ENCODE assay signal across 7 mouse cellular contexts in genomic region chr16:74412471-74413291, GRCm38 (mm10). TPM values are rescaled to one million over a fixed set of nuclear protein-coding genes. Genes with fewer than 3 reads are reported as not detected.
A peak's percentile ranks its signal among the peaks of the same experiment; 100 is the strongest.
DNase-seq lines count a peak whose midpoint lies in the region; ATAC-seq lines count a peak whose summit lies in the region.

No protein-coding gene starts in this region.

- under 1% methylated on average over 20 of the region's 20 CpGs for WGBS in embryonic facial prominence, embryonic 12.5 days
- under 1% methylated on average over 20 of the region's 20 CpGs for WGBS in heart, embryonic 13.5 days
- under 1% methylated on average over 20 of the region's 20 CpGs for WGBS in kidney, embryonic 16.5 days
- WGBS in limb, embryonic 15.5 days = under 1% methylated on average over 20 of the region's 20 CpGs
- under 1% methylated on average over 20 of the region's 20 CpGs for WGBS in neural tube, embryonic 11.5 days

- 0 out of 2 replicates have a peak, but pooled peaks have one; percentile 22 for ATAC-seq in embryonic facial prominence, embryonic 12.5 days (ENCODE audit: insufficient number of reproducible peaks, insufficient read depth, low FRiP score, low TSS enrichment)
- ATAC-seq in heart, embryonic 13.5 days (ENCODE audit: extremely low read depth, insufficient number of reproducible peaks, low FRiP score, low TSS enrichment) = no peak
- peak; percentile 36 for ATAC-seq in kidney, embryonic 16.5 days (ENCODE audit: low FRiP score, low TSS enrichment)
- ATAC-seq in limb, embryonic 15.5 days (ENCODE audit: insufficient number of reproducible peaks, low FRiP score, low TSS enrichment, low read depth) = 0 out of 2 replicates have a peak, but pooled peaks have one; percentile 40
- peak; percentile 17; the same call in 1 of the 2 replicates for ATAC-seq in neural tube, embryonic 11.5 days (ENCODE audit: insufficient read depth, low FRiP score, low TSS enrichment)

- no peaks in the 10 kb centered on the region for H3K27me3 ChIP-seq in embryonic facial prominence, embryonic 12.5 days
- peaks cover 10% of the 10 kb centered on the region; the same call in 1 of the 2 replicates for H3K27me3 ChIP-seq in heart, embryonic 13.5 days (replicated peaks)
- H3K27me3 ChIP-seq in kidney, embryonic 16.5 days (ENCODE audit: insufficient read depth, low read length) = no peaks in the 10 kb centered on the region
- H3K27me3 ChIP-seq in limb, embryonic 15.5 days = no peaks in the 10 kb centered on the region
- peaks cover 5% of the 10 kb centered on the region; the same call in 1 of the 2 replicates for H3K27me3 ChIP-seq in neural tube, embryonic 11.5 days (ENCODE audit: control insufficient read depth, insufficient read depth, low read length)

- H3K36me3 ChIP-seq in embryonic facial prominence, embryonic 12.5 days = no peaks in the 10 kb centered on the region
- no peaks in the 10 kb centered on the region for H3K36me3 ChIP-seq in heart, embryonic 13.5 days
- H3K36me3 ChIP-seq in kidney, embryonic 16.5 days (ENCODE audit: insufficient read depth, low read length) = no peaks in the 10 kb centered on the region
- no peaks in the 10 kb centered on the region for H3K36me3 ChIP-seq in limb, embryonic 15.5 days
- no peaks in the 10 kb centered on the region for H3K36me3 ChIP-seq in neural tube, embryonic 11.5 days (ENCODE audit: control insufficient read depth, insufficient read depth, low read length)

- peak overlapping the region; percentile 61; the same call in 1 of the 2 replicates for H3K9ac ChIP-seq in embryonic facial prominence, embryonic 12.5 days
- H3K9ac ChIP-seq in heart, embryonic 13.5 days = peak overlapping the region; percentile 77
- peak overlapping the region; percentile 45 for H3K9ac ChIP-seq in kidney, embryonic 16.5 days (replicated peaks; ENCODE audit: low read length)
- H3K9ac ChIP-seq in limb, embryonic 15.5 days = 0 out of 2 replicates have a peak overlapping the region, but pooled peaks have one; percentile 14
- H3K9ac ChIP-seq in neural tube, embryonic 11.5 days (ENCODE audit: low read length) = peak overlapping the region; percentile 15; the same call in 1 of the 2 replicates

- peak overlapping the region; percentile 88 for H3K27ac ChIP-seq in embryonic facial prominence, embryonic 12.5 days
- H3K27ac ChIP-seq in heart, embryonic 13.5 days (replicated peaks) = 0 out of 2 replicates have a peak overlapping the region, but pooled peaks have one; percentile 68
- H3K27ac ChIP-seq in kidney, embryonic 16.5 days (ENCODE audit: low read length) = peak overlapping the region; percentile 65
- peak overlapping the region; percentile 89 for H3K27ac ChIP-seq in limb, embryonic 15.5 days
- no peak overlapping the region for H3K27ac ChIP-seq in neural tube, embryonic 11.5 days (ENCODE audit: low read depth, low read length)

- H3K9me3 ChIP-seq in embryonic facial prominence, embryonic 12.5 days = no peaks in the 10 kb centered on the region
- H3K9me3 ChIP-seq in heart, embryonic 13.5 days = no peaks in the 10 kb centered on the region
- H3K9me3 ChIP-seq in kidney, embryonic 16.5 days (ENCODE audit: low read length) = no peaks in the 10 kb centered on the region
- no peaks in the 10 kb centered on the region for H3K9me3 ChIP-seq in limb, embryonic 15.5 days
- H3K9me3 ChIP-seq in neural tube, embryonic 11.5 days (ENCODE audit: control insufficient read depth, low read length) = no peaks in the 10 kb centered on the region

- peak overlapping the region; percentile 64 for H3K4me3 ChIP-seq in embryonic facial prominence, embryonic 12.5 days
- H3K4me3 ChIP-seq in heart, embryonic 13.5 days = peak overlapping the region; percentile 59
- H3K4me3 ChIP-seq in kidney, embryonic 16.5 days (ENCODE audit: low read length) = peak overlapping the region; percentile 69
- peak overlapping the region; percentile 69 for H3K4me3 ChIP-seq in limb, embryonic 15.5 days
- peak overlapping the region; percentile 48 for H3K4me3 ChIP-seq in neural tube, embryonic 11.5 days (ENCODE audit: low read depth, low read length)

- H3K4me1 ChIP-seq in embryonic facial prominence, embryonic 12.5 days = no peaks in the 10 kb centered on the region; the same call in 1 of the 2 replicates
- 0 out of 2 replicates have a peak, but pooled peaks cover 6% of the 10 kb centered on the region for H3K4me1 ChIP-seq in heart, embryonic 13.5 days
- peaks cover 9% of the 10 kb centered on the region; the same call in 1 of the 2 replicates for H3K4me1 ChIP-seq in kidney, embryonic 16.5 days (ENCODE audit: insufficient read depth, low read length)
- H3K4me1 ChIP-seq in limb, embryonic 15.5 days = peaks cover 5% of the 10 kb centered on the region; the same call in 1 of the 2 replicates
- H3K4me1 ChIP-seq in neural tube, embryonic 11.5 days (ENCODE audit: control insufficient read depth, insufficient read depth, low read length) = peaks cover 3% of the 10 kb centered on the region; the same call in 1 of the 2 replicates

- DNase-seq in cerebellum, adult 11 months = peak; percentile 19
- DNase-seq in neural tube, embryonic 11.5 days (ENCODE audit: low spot score) = peak; percentile 75
- DNase-seq in yolk sac, embryonic 10.5 days (ENCODE audit: low spot score) = peak; percentile 31

- peak overlapping the region; percentile 91 for H3K4me2 ChIP-seq in embryonic facial prominence, embryonic 12.5 days (replicated peaks)
- H3K4me2 ChIP-seq in heart, embryonic 13.5 days = peak overlapping the region; percentile 85
- H3K4me2 ChIP-seq in kidney, embryonic 16.5 days (replicated peaks; ENCODE audit: low read depth, low read length) = peak overlapping the region; percentile 95
- H3K4me2 ChIP-seq in limb, embryonic 15.5 days = peak overlapping the region; percentile 89
- H3K4me2 ChIP-seq in neural tube, embryonic 11.5 days (ENCODE audit: low read depth) = peak overlapping the region; percentile 77

RNA-seq across cellular contexts. Expression of gene Robo2, which starts 1.1 kb away (rescaled TPM):
- 66.7 and 71.5 TPM in 2 replicates for polyA plus RNA-seq in embryonic facial prominence, embryonic 12.5 days (2016; fragmentation: Nextera tagmentation; extraction: Ambion mirVana)
- 7.8 and 7.9 TPM in 2 replicates for polyA plus RNA-seq in heart, embryonic 13.5 days (2015; fragmentation: Nextera tagmentation; extraction: Ambion mirVana)
- polyA plus RNA-seq in kidney, embryonic 16.5 days (2015; fragmentation: Nextera tagmentation; extraction: Ambion mirVana) = 83.4 and 102 TPM in 2 replicates
- 57.4 and 60.7 TPM in 2 replicates for polyA plus RNA-seq in limb, embryonic 15.5 days (2015; fragmentation: Nextera tagmentation; extraction: Ambion mirVana)
- 32.0 and 34.4 TPM in 2 replicates for polyA plus RNA-seq in neural tube, embryonic 11.5 days (2014; fragmentation: Nextera tagmentation; extraction: Ambion mirVana)

Comparison
In these comparisons a context has a peak if more than half of its experiments do, and no peak if none do; other contexts are left out.
1. DNase-seq: peak in every context shown above with its lines; median percentile 75 in neural tube, embryonic 11.5 days; 31 in yolk sac, embryonic 10.5 days; 19 in cerebellum, adult 11 months.
2. H3K9ac ChIP-seq: peak in every context shown above with its lines; median percentile 77 in heart, embryonic 13.5 days; 61 in embryonic facial prominence, embryonic 12.5 days; 45 in kidney, embryonic 16.5 days; 15 in neural tube, embryonic 11.5 days; 14 in limb, embryonic 15.5 days.